Mouse (Mus musculus): ENCODE data around the gene Ift20. TPM values are rescaled to one million over a fixed set of nuclear protein-coding genes. Genes with fewer than 3 reads are reported as not detected.
"Not testable (repeated sequence)": the region's sequence is repeated elsewhere in the genome, so short reads cannot be mapped to it uniquely, and the experiment has no call there.

The Ift20 gene
- polyA plus RNA-seq, 1 experiment from 2014 or later, result 117 TPM

DNA sequence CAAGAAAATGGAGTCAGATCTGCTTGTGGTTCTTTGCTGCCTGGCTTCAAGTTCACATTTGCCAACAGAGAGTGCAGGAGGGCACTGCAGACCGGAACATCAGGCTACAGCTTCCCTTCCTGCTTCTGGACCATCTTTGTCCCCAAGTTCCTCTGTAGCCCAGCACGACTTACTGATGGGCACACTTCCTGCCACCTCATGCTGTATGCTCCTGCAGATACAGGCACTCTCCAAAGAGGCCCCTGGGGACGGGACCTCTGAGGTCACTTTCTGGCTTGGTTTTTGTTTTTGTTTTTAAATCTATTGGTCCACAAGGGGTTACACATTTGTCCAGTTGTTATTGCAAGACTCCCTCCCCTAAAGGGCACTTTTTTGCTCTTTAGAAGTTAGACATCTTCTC, 33.6 kb downstream of the Ift20 start:
- no peaks in the 10 kb centered on the region for H3K4me1 ChIP-seq (replicated peaks; ENCODE audit: control insufficient read depth, insufficient read depth, low read length)
- H3K9me3 ChIP-seq (ENCODE audit: control insufficient read depth, low read length), result no peaks in the 10 kb centered on the region
- no peak overlapping the region for H3K4me2 ChIP-seq (ENCODE audit: low read length)
- H3K9ac ChIP-seq (replicated peaks; ENCODE audit: low read depth, low read length), result no peak overlapping the region
- WGBS, result 79% methylated on average over 3 of the region's 3 CpGs
- H3K36me3 ChIP-seq (ENCODE audit: control insufficient read depth, insufficient read depth), result peaks cover 11% of the 10 kb centered on the region
- no peak for ATAC-seq
- no peaks in the 10 kb centered on the region for H3K27me3 ChIP-seq (replicated peaks; ENCODE audit: control insufficient read depth, insufficient read depth, low read length)
- H3K27ac ChIP-seq (ENCODE audit: low read length), result no peak overlapping the region
- H3K4me3 ChIP-seq (replicated peaks; ENCODE audit: low read length), result no peak overlapping the region

DNA sequence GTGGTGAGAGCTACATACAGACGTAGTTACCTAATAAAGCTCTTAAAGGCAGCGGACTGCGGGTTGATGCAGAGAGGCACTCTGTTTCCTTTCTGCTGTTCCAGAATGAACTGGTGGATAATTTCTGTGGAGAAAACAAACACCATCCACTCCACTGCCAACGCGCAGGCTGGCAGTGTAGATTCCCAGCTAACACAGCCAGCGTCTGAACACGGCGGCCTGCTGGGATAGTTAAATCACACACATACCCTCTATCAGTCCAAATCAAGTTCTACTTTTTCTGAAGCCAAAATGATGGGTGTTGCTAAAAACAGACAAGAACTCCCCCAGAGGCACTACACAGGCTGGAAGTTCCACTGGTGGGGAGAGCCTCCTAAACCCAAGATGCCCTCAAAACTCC, 35.3 kb downstream of the Ift20 start:
- Histone ChIP-seq H3K4me3 (replicated peaks; ENCODE audit: low read length) (no peak overlapping the region), H3K27me3 (replicated peaks; ENCODE audit: control insufficient read depth, insufficient read depth, low read length) (no peaks in the 10 kb centered on the region), H3K4me2 (ENCODE audit: low read length) (no peak overlapping the region), H3K36me3 (ENCODE audit: control insufficient read depth, insufficient read depth) (peaks cover 11% of the 10 kb centered on the region), H3K27ac (ENCODE audit: low read length) (no peak overlapping the region), H3K9ac (replicated peaks; ENCODE audit: low read depth, low read length) (no peak overlapping the region), H3K9me3 (ENCODE audit: control insufficient read depth, low read length) (no peaks in the 10 kb centered on the region), H3K4me1 (replicated peaks; ENCODE audit: control insufficient read depth, insufficient read depth, low read length) (no peaks in the 10 kb centered on the region)
- no peak for ATAC-seq
- 92% methylated on average over 8 of the region's 8 CpGs for WGBS

DNA sequence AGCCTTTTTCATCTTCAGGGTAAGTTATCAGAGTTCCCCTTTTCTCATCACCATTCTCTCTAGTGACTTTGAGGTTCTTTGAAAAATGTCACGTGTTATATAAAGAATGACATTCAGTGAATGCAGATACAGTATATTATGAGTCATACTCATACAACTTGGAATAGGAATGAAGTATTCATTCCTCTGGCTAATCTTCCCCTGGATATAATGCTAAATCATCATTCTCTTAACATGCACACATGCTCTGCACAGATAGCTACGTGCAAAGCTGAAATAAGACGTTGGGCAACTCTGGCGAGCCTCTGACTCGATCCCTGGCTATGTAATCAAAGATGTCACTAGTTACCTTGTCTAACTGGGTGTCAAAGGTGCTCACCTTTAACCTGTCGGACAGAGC, 35.7 kb downstream of the Ift20 start:
- no peaks in the 10 kb centered on the region for H3K27me3 ChIP-seq (replicated peaks; ENCODE audit: control insufficient read depth, insufficient read depth, low read length)
- H3K9me3 ChIP-seq (ENCODE audit: control insufficient read depth, low read length), result no peaks in the 10 kb centered on the region
- H3K27ac ChIP-seq (ENCODE audit: low read length), result no peak overlapping the region
- WGBS, result 93% methylated on average over 6 of the region's 6 CpGs
- H3K9ac ChIP-seq (replicated peaks; ENCODE audit: low read depth, low read length), result no peak overlapping the region
- H3K4me3 ChIP-seq (replicated peaks; ENCODE audit: low read length), result no peak overlapping the region
- no peaks in the 10 kb centered on the region for H3K4me1 ChIP-seq (replicated peaks; ENCODE audit: control insufficient read depth, insufficient read depth, low read length)
- no peak for ATAC-seq
- no peak overlapping the region for H3K4me2 ChIP-seq (ENCODE audit: low read length)
- peaks cover 11% of the 10 kb centered on the region for H3K36me3 ChIP-seq (ENCODE audit: control insufficient read depth, insufficient read depth)

DNA sequence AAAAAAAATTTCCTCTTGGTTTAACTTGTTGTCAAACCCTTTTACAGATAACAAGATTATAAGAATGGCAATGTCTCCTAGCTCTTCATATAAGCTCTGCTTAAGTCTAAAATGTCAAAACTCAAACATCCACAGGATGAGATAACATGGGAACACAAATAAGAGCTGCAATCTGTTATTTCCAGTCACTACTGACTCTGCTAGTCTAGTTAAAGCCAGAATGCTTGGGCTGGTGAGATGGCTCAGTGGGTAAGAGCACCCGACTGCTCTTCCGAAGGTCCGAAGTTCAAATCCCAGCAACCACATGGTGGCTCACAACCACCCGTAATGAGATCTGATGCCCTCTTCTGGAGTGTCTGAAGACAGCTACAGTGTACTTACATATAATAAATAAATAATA, 37.9 kb downstream of the Ift20 start:
- H3K36me3 ChIP-seq (ENCODE audit: control insufficient read depth, insufficient read depth); H3K4me1 ChIP-seq (replicated peaks; ENCODE audit: control insufficient read depth, insufficient read depth, low read length); H3K4me3 ChIP-seq (replicated peaks; ENCODE audit: low read length); H3K9ac ChIP-seq (replicated peaks; ENCODE audit: low read depth, low read length); H3K27ac ChIP-seq (ENCODE audit: low read length); H3K9me3 ChIP-seq (ENCODE audit: control insufficient read depth, low read length); H3K4me2 ChIP-seq (ENCODE audit: low read length); ATAC-seq; H3K27me3 ChIP-seq (replicated peaks; ENCODE audit: control insufficient read depth, insufficient read depth, low read length): not testable (repeated sequence)
- WGBS, result 91% methylated on average over 3 of the region's 4 CpGs

DNA sequence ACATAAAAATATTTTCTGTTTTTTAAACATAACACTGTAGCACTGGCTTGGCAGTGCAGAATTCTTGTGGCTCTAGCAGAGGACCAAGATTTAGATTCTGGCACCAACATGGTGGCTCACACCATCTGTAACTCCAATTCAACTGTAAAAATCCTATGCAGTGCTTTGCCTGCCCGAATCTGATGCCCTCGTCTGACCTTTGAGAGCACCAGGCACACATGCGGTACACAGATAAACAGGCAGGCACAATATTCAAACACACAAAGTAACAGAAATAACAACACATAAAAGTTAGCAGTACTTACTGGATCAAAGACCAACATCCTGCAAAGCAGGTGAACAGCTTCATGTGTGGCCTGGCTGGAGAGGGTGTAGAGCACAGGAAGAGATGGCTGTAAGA, 38.4 kb downstream of the Ift20 start:
- ATAC-seq, result no peak
- Histone ChIP-seq H3K4me1 (replicated peaks; ENCODE audit: control insufficient read depth, insufficient read depth, low read length) (no peaks in the 10 kb centered on the region), H3K9me3 (ENCODE audit: control insufficient read depth, low read length) (no peaks in the 10 kb centered on the region), H3K9ac (replicated peaks; ENCODE audit: low read depth, low read length) (no peak overlapping the region), H3K4me3 (replicated peaks; ENCODE audit: low read length) (no peak overlapping the region), H3K27me3 (replicated peaks; ENCODE audit: control insufficient read depth, insufficient read depth, low read length) (no peaks in the 10 kb centered on the region), H3K4me2 (ENCODE audit: low read length) (no peak overlapping the region), H3K27ac (ENCODE audit: low read length) (no peak overlapping the region), H3K36me3 (ENCODE audit: control insufficient read depth, insufficient read depth) (peaks cover 8% of the 10 kb centered on the region)
- WGBS, result 96% methylated on average over 3 of the region's 3 CpGs

DNA sequence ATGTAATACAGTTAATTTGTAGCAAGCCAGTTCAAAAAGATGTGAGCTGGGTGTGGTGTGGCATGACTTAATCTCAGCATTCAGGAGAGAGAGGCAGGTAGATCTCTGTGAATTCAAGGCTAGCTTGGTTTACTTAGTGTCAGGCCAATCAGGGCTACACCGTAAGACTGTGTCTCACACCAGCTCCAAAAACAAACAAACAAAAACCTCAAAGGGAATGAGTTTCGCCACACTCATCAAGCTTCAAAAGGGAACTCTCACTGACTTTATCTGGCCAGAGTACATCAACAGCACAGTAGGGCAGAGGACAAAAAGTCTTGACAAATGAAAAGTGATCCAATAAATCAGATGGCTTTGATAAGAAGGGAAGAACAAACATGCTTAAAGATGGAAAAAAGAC, 38.8 kb downstream of the Ift20 start:
- Histone ChIP-seq H3K9me3 (ENCODE audit: control insufficient read depth, low read length) (no peaks in the 10 kb centered on the region), H3K4me1 (replicated peaks; ENCODE audit: control insufficient read depth, insufficient read depth, low read length) (no peaks in the 10 kb centered on the region), H3K4me2 (ENCODE audit: low read length) (no peak overlapping the region), H3K27ac (ENCODE audit: low read length) (no peak overlapping the region), H3K36me3 (ENCODE audit: control insufficient read depth, insufficient read depth) (peaks cover 8% of the 10 kb centered on the region), H3K4me3 (replicated peaks; ENCODE audit: low read length) (no peak overlapping the region), H3K9ac (replicated peaks; ENCODE audit: low read depth, low read length) (no peak overlapping the region), H3K27me3 (replicated peaks; ENCODE audit: control insufficient read depth, insufficient read depth, low read length) (no peaks in the 10 kb centered on the region)
- ATAC-seq, result no peak
- 84% methylated on average over 2 of the region's 2 CpGs for WGBS

DNA sequence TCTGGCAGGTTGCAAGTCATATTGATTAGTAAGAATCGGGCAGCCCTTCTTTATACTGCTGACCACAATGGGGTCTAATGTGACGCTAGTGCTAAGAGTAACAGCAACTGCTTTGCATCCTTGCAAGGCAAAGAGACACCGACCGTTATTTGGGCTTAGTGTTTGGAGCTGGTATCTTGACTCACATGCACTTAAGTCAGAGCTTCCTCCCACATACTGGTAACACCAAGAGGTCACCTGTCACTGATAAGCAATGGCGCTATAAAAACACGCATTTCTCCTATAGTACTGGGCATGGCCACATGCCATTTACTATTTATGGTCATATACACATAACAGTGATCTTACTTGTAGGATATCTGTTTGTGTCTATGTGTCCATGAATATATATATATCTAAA, 46.7 kb downstream of the Ift20 start:
- Histone ChIP-seq H3K4me3 (replicated peaks; ENCODE audit: low read length) (no peak overlapping the region), H3K9me3 (ENCODE audit: control insufficient read depth, low read length) (no peaks in the 10 kb centered on the region), H3K4me2 (ENCODE audit: low read length) (no peak overlapping the region), H3K27me3 (replicated peaks; ENCODE audit: control insufficient read depth, insufficient read depth, low read length) (no peaks in the 10 kb centered on the region), H3K4me1 (replicated peaks; ENCODE audit: control insufficient read depth, insufficient read depth, low read length) (no peaks in the 10 kb centered on the region), H3K27ac (ENCODE audit: low read length) (no peak overlapping the region), H3K9ac (replicated peaks; ENCODE audit: low read depth, low read length) (no peak overlapping the region), H3K36me3 (ENCODE audit: control insufficient read depth, insufficient read depth) (peaks cover 21% of the 10 kb centered on the region)
- 90% methylated on average over 6 of the region's 6 CpGs for WGBS
- ATAC-seq, result no peak

DNA sequence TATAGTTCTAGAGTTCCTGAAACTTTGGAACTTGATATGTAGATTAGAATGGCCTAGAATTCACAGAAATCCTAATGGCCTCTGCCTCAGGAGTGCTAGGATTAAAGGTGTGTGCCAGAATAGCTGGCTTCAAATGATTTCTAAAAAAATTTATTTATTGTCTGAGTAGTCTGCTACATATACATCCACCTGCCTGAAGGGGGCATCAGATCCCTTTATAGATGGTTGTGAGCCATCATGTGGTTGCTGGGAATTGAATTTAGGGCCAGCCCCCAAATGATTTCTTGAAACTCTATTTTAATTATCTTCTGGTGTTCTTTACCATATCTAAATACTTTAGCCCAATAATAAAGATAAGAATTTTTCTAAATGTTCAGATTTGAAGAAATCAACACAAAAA, 49.9 kb downstream of the Ift20 start:
- H3K4me3 ChIP-seq (replicated peaks; ENCODE audit: low read length), result no peak overlapping the region
- no peaks in the 10 kb centered on the region for H3K9me3 ChIP-seq (ENCODE audit: control insufficient read depth, low read length)
- ATAC-seq, result no peak
- no peak overlapping the region for H3K4me2 ChIP-seq (ENCODE audit: low read length)
- no peak overlapping the region for H3K27ac ChIP-seq (ENCODE audit: low read length)
- peaks cover 14% of the 10 kb centered on the region for H3K36me3 ChIP-seq (ENCODE audit: control insufficient read depth, insufficient read depth)
- H3K9ac ChIP-seq (replicated peaks; ENCODE audit: low read depth, low read length), result no peak overlapping the region
- no peaks in the 10 kb centered on the region for H3K27me3 ChIP-seq (replicated peaks; ENCODE audit: control insufficient read depth, insufficient read depth, low read length)
- no peaks in the 10 kb centered on the region for H3K4me1 ChIP-seq (replicated peaks; ENCODE audit: control insufficient read depth, insufficient read depth, low read length)

DNA sequence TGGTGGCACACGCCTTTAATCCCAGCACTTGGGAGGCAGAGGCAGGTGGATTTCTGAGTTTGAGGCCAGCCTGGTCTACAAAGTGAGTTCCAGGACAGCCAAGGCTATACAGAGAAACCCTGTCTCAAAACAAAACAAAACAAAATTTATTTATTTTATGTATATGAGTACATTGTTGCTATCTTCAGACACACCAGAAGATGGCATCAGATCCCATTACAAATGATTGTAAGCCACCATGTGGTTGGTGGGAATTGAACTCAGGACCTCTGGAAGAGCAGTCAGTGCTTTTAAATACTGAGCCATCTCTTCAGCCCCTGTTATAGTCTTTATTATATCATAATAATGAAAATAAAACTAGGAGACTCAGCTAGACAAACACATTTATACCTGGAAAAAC, 51.5 kb downstream of the Ift20 start:
- H3K4me3 ChIP-seq (replicated peaks; ENCODE audit: low read length); H3K27me3 ChIP-seq (replicated peaks; ENCODE audit: control insufficient read depth, insufficient read depth, low read length); H3K9ac ChIP-seq (replicated peaks; ENCODE audit: low read depth, low read length); H3K9me3 ChIP-seq (ENCODE audit: control insufficient read depth, low read length); H3K4me2 ChIP-seq (ENCODE audit: low read length); H3K4me1 ChIP-seq (replicated peaks; ENCODE audit: control insufficient read depth, insufficient read depth, low read length); H3K27ac ChIP-seq (ENCODE audit: low read length); ATAC-seq: not testable (repeated sequence)
- peaks cover 14% of the 10 kb centered on the region for H3K36me3 ChIP-seq (ENCODE audit: control insufficient read depth, insufficient read depth)
- WGBS, result 91% methylated on average over 1 of the region's 1 CpGs
